Mouse (Mus musculus) liver, adult 2 months (tissue): Measurements from ENCODE around the gene Prkx. TPM values are rescaled to one million over a fixed set of nuclear protein-coding genes. Genes with fewer than 3 reads are reported as not detected.
A peak's percentile ranks its signal among the peaks of the same experiment; 100 is the strongest.

ENCODE experiments used
- DNase-seq: peaks from one replicate; pipeline ENCODE4 v3.0.0-alpha.2; 2011; ENCODE audit warnings: low read depth, low spot score; ENCODE audit errors: extremely low read depth
- H3K27ac ChIP-seq: fragments of 200-500 bp; replicated peaks from 2 replicates; pipeline ENCODE4 v1.5.1; 2012; ENCODE audit warnings: low read depth, mild to moderate bottlenecking, control low read depth, inconsistent platforms, low read length; ENCODE audit not compliant: insufficient read depth
- H3K27me3 ChIP-seq: fragments of 200-500 bp; 2 replicates; pipeline ENCODE4 v1.6.1; 2012; ENCODE audit warnings: mild to moderate bottlenecking, moderate library complexity, low read length, inconsistent platforms; ENCODE audit not compliant: control insufficient read depth, insufficient read depth
- H3K36me3 ChIP-seq: fragments of 200-500 bp; 2 replicates; pipeline ENCODE4 v1.6.1; 2012; ENCODE audit warnings: low read length, inconsistent platforms; ENCODE audit not compliant: control insufficient read depth, insufficient read depth
- H3K4me1 ChIP-seq: fragments of 200-500 bp; 2 replicates; pipeline ENCODE4 v1.6.1; 2011; ENCODE audit warnings: low read length; ENCODE audit not compliant: control insufficient read depth, insufficient read depth
- H3K4me3 ChIP-seq: fragments of 200-500 bp; 2 replicates; pipeline ENCODE4 v1.5.1; 2011; ENCODE audit warnings: low read depth, mild to moderate bottlenecking, control low read depth, low read length, moderate library complexity; ENCODE audit not compliant: insufficient read depth
- H3K79me2 ChIP-seq: fragments of 200-500 bp; 2 replicates; pipeline ENCODE4 v1.6.1; 2012; ENCODE audit warnings: inconsistent platforms, mild to moderate bottlenecking, low read length, moderate library complexity; ENCODE audit not compliant: control insufficient read depth, insufficient read depth
- H3K9ac ChIP-seq: fragments of 200-500 bp; 2 replicates; pipeline ENCODE4 v1.6.1; 2012; ENCODE audit warnings: low read depth, mild to moderate bottlenecking, control low read depth, inconsistent platforms, low read length
- CTCF ChIP-seq: fragments of 200-500 bp; IDR thresholded peaks from 2 replicates; pipeline ENCODE4 v1.5.1; 2011; ENCODE audit warnings: low read depth, low read length, control low read depth
- POLR2A ChIP-seq: fragments of 200-500 bp; IDR thresholded peaks from 2 replicates; pipeline ENCODE4 v1.6.1; 2011; ENCODE audit warnings: low read length, control low read depth; ENCODE audit not compliant: insufficient read depth; ENCODE audit errors: extremely low read depth
- WGBS: fragments of 180-500 bp; shearing (Covaris S2); methylation state at CpG from one replicate; pipeline ENCODE4 v1.1.7; 2018; 5-methylcytosine and 5-hydroxymethylcytosine counted together
- polyA plus RNA-seq: library from polyadenylated mRNA; depleted of rRNA; stranded (reverse); fragments of >200 nt; gene quantifications from 2 replicates; pipeline ENCODE4 v1.2.3, GENCODE M21; 2012; rRNA removed
- total RNA-seq: library from RNA; depleted of rRNA; stranded (reverse); fragments of >200 nt; gene quantifications from 2 replicates; pipeline ENCODE4 v1.2.3, GENCODE M21; 2014; rRNA removed

The Prkx gene
- total RNA-seq (2.2 and 3.2 TPM in 2 replicates), polyA plus RNA-seq (0.90 and 1.3 TPM in 2 replicates)

DNA sequence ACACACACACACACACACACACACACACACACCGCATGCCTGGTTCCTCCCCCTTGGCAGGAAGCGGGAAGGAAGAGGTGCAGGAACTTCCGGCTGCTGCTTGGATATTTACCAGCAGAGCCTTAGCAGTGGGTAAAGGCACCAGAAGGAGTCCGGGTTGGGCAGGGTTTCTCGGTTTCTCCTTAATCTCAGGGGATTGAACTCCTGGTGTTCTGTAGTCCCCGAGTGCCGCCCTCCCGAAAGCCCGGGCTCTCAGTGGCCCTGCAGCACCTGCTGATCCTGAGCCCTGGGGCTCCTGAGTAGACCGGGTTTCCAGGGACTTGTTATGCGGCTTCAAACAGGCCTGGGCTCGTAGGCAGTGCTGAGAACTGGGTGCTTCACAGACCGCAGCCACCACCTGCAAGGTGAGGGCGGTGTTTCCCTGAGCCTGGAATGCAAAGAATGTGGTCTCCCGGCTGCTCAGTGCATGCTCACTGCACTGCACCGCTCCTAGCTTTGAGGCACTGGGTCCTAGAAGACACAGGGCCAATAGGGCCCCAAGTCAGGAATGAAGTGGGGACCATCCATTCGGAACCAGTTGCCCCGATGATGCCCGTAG lies at the start of gene Prkx:
Gene Prkx, minus strand, starts transcription at position 41 of the 598 bp plus-strand sequence.
- H3K27ac ChIP-seq = peak within 1 kb of the TSS; percentile 17
- H3K27me3 ChIP-seq = no peaks in the 10 kb centered on the region
- DNase-seq = peak; percentile 39
- H3K79me2 ChIP-seq = no peaks in the 10 kb centered on the region
- TF ChIP-seq POLR2A = no peak
- no peak for TF ChIP-seq CTCF
- H3K36me3 ChIP-seq = no peaks in the 10 kb centered on the region
- 0 out of 2 replicates have a peak, but pooled peaks cover 3% of the 10 kb centered on the region for H3K4me1 ChIP-seq
- peak within 1 kb of the TSS; percentile 77 for H3K4me3 ChIP-seq
- peak within 1 kb of the TSS; percentile 63 for H3K9ac ChIP-seq
- WGBS = 10% methylated on average over 18 of the region's 19 CpGs

DNA sequence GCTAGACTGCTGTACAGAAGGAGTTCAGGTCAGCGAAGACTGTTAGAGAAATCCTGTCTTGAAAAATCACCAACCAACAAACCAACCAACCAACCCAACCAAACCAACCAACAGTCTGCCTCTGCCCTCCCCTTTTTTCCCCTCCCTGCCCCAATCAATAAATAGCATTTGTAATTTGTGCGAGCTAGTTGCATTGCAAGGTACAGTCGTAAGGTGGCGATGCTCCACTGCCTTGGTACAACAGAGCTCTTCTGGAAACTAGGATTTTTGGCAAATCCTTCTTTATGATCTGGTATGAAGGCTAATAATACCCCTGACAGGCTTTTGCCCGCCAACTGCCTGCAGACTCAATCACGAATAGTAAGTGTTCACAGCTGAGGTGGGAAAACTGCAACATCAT lies 16.0 kb upstream of the Prkx start:
- no peaks in the 10 kb centered on the region for H3K79me2 ChIP-seq

DNA sequence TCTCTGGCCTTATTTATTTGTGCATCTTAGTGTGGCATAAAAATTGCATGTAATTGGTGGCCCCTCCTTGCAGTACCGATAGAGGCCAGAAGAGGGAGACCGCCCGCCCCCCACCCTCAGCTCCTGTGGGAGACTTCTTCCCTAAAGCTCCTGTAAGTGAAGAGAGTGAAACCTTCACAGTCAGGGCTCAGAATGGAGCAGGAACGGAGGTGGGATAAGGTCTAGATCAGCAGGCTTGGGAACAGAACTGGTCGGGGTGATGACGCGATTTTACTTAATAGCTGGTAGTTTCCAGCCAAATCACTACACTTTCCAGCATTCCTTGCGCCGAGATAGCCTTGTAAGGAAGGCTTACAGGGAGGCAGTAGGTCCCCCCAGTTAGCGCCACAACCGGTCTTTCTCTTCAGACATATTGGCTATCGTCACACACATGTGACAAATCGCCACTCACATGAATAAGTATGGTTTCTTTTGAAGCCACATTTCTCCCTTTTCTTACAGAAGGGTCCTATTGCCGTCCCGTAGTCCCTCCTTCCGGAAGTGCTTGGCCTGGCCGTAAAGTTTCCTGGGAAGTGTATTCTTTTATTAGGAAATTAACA lies 14.6 kb upstream of the Prkx start:
- peak; percentile 63 for DNase-seq
- 9% methylated on average over 17 of the region's 17 CpGs for WGBS

More for the DNA sequence above, 16.0 kb upstream of the Prkx start:
- TF ChIP-seq POLR2A (no peak), CTCF (no peak)
- Histone ChIP-seq H3K27ac (no peak overlapping the region), H3K4me3 (no peak overlapping the region), H3K36me3 (no peaks in the 10 kb centered on the region), H3K9ac (no peak overlapping the region), H3K27me3 (no peaks in the 10 kb centered on the region), H3K4me1 (no peaks in the 10 kb centered on the region)
- DNase-seq = peak; percentile 47
- WGBS = 54% methylated on average over 6 of the region's 6 CpGs

DNA sequence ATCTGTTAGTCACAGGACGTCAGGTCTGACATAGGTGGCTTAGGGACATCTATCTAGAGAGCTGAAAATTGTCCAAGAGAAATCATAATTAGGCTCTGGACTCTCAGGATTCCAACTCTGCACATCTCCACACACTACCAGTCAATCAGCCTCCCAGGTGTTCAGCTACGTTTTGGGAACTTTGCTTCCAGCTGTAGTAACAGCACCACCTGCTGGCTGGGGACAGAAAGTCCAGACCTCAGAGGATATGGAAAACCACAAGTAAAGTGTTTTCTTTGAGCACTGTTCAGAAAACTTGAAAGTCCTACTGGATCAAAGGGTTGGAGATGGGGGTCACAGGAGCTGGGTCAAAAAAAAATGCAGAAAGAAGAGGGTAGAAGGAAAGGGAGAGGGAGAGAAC lies 12.5 kb upstream of the Prkx start:
- no peak overlapping the region for H3K9ac ChIP-seq
- peak; percentile 28 for DNase-seq
- 24% methylated on average over 2 of the region's 2 CpGs for WGBS
- no peak overlapping the region for H3K4me3 ChIP-seq
- H3K4me1 ChIP-seq = no peaks in the 10 kb centered on the region
- no peak for TF ChIP-seq POLR2A
- peak; percentile 62; the same call in 1 of the 2 replicates for TF ChIP-seq CTCF
- no peak overlapping the region for H3K27ac ChIP-seq
- H3K79me2 ChIP-seq = no peaks in the 10 kb centered on the region
- no peaks in the 10 kb centered on the region for H3K27me3 ChIP-seq
- no peaks in the 10 kb centered on the region for H3K36me3 ChIP-seq

More for the DNA sequence above, 14.6 kb upstream of the Prkx start:
- H3K27me3 ChIP-seq = no peaks in the 10 kb centered on the region
- H3K4me3 ChIP-seq = peak overlapping the region; percentile 44
- H3K4me1 ChIP-seq = no peaks in the 10 kb centered on the region
- TF ChIP-seq POLR2A (no peak), CTCF (peak; percentile 67)
- H3K79me2 ChIP-seq = no peaks in the 10 kb centered on the region
- H3K36me3 ChIP-seq = no peaks in the 10 kb centered on the region
- H3K9ac ChIP-seq = peak overlapping the region; percentile 51
- H3K27ac ChIP-seq = peak overlapping the region; percentile 29

DNA sequence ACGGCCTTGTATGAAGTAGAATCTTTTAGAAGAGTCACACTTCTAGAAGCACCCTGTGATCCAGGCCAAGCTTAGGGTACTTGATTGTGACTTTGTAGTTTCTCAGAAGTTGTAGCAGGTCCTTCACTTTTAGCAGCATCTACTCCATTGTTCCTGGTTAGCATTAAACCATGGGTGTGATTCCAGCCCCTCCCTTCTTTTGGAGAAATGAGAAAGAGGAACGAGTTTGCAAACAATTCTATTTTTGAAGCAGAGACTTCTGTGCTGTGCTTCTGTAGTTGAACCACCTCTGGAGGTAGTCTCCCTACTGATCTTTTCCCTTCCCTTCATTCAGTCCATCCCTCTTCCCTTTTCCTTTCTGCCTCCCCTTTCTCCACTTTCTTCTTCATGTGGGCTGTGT lies 6.2 kb upstream of the Prkx start:
- DNase-seq = no peak

DNA sequence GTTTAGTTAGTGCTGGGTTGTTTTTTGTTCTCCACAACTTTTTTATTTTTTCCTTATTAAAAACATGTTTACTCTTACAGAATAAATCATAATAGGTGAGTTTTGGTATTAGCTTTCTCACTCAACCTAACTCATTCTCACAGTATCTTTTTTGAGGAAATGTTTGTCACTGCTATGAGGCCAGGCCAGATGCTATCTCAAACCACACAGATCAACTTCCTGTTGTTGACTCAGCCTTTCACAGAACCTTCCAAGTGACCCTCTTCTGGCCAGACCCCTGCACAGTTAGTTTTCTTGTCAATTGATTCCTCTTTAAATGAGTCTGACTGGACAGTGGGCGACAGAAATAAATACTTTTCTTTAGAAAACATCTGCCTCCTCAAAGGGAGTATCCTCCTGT lies 5.5 kb upstream of the Prkx start:
- WGBS = 71% methylated on average over 1 of the region's 1 CpGs
- Histone ChIP-seq H3K9ac (no peak overlapping the region), H3K4me1 (0 out of 2 replicates have a peak, but pooled peaks cover under 1% of the 10 kb centered on the region), H3K79me2 (no peaks in the 10 kb centered on the region), H3K4me3 (no peak overlapping the region), H3K27ac (no peak overlapping the region), H3K27me3 (no peaks in the 10 kb centered on the region), H3K36me3 (no peaks in the 10 kb centered on the region)
- DNase-seq = no peak
- TF ChIP-seq POLR2A = no peak
- no peak for TF ChIP-seq CTCF

More for the DNA sequence above, 6.2 kb upstream of the Prkx start:
- 79% methylated on average over 2 of the region's 2 CpGs for WGBS
- H3K27me3 ChIP-seq = no peaks in the 10 kb centered on the region
- H3K4me3 ChIP-seq = no peak overlapping the region
- no peaks in the 10 kb centered on the region for H3K4me1 ChIP-seq
- H3K9ac ChIP-seq = no peak overlapping the region
- no peaks in the 10 kb centered on the region for H3K36me3 ChIP-seq
- H3K27ac ChIP-seq = no peak overlapping the region
- TF ChIP-seq CTCF (no peak), POLR2A (no peak)
- no peaks in the 10 kb centered on the region for H3K79me2 ChIP-seq
